Mouse (Mus musculus) thymus, postnatal 0 days (tissue): ENCODE results near the gene Zfp879. TPM values are rescaled to one million over a fixed set of nuclear protein-coding genes. Genes with fewer than 3 reads are reported as not detected.

Experiments
- DNase-seq: peaks from one replicate; pipeline ENCODE4 v3.0.0-alpha.2; 2015; ENCODE audit warnings: low spot score
- polyA plus RNA-seq: library from polyadenylated mRNA; unstranded; fragments of >200 nt; fragmentation: Nextera tagmentation; extraction: Ambion mirVana; gene quantifications from 2 replicates; pipeline ENCODE4 v1.2.1, GENCODE M21; 2015

The Zfp879 gene
- polyA plus RNA-seq: 0.29 and 0.49 TPM in 2 replicates

- peak; percentile 93 for DNase-seq
Measured at GRCm38 (mm10) chr11:50841023-50841735, at the start of gene Zfp879. Gene Zfp879 (minus strand): TSS chr11:50841552.

- DNase-seq: no peak
Measured at GRCm38 (mm10) chr11:50887390-50888128, 46.2 kb upstream of the Zfp879 start, which contains the start of gene Zfp454. Gene Zfp454 (minus strand): TSS chr11:50887651.

- no peak for DNase-seq
Measured at GRCm38 (mm10) chr11:50886933-50887293, 45.6 kb upstream of the Zfp879 start.

GRCm38 (mm10) chr11:50886231-50886932 lies 45.0 kb upstream of the Zfp879 start:
- no peak for DNase-seq

- peak; percentile 9 for DNase-seq
Measured at GRCm38 (mm10) chr11:50883756-50884155, 42.4 kb upstream of the Zfp879 start.

GRCm38 (mm10) chr11:50878641-50879040 lies 37.3 kb upstream of the Zfp879 start:
- no peak for DNase-seq

GRCm38 (mm10) chr11:50850989-50851601 lies 9.7 kb upstream of the Zfp879 start:
- peak; percentile 13 for DNase-seq

GRCm38 (mm10) chr11:50850177-50850735 lies 8.9 kb upstream of the Zfp879 start, which contains the start of gene Grm6:
Gene Grm6 (plus strand): TSS chr11:50850685.
- peak; percentile 80 for DNase-seq

GRCm38 (mm10) chr11:50849310-50849709 lies 8.0 kb upstream of the Zfp879 start:
- peak; percentile 12 for DNase-seq

GRCm38 (mm10) chr11:50848520-50849137 lies 7.3 kb upstream of the Zfp879 start:
- peak; percentile 20 for DNase-seq

GRCm38 (mm10) chr11:50847047-50847446 lies 5.7 kb upstream of the Zfp879 start:
- DNase-seq: peak; percentile 35

GRCm38 (mm10) chr11:50845951-50846350 lies 4.6 kb upstream of the Zfp879 start:
- no peak for DNase-seq

GRCm38 (mm10) chr11:50835727-50836126 lies 5.6 kb downstream of the Zfp879 start:
- peak; percentile 78 for DNase-seq

- DNase-seq: peak; percentile 85
Measured at GRCm38 (mm10) chr11:50827010-50827953, 14.1 kb downstream of the Zfp879 start, which contains the start of gene Zfp354c. Gene Zfp354c (minus strand): TSS chr11:50827724.

GRCm38 (mm10) chr11:50826214-50826613 lies 15.1 kb downstream of the Zfp879 start:
- DNase-seq: no peak

- no peak for DNase-seq
Measured at GRCm38 (mm10) chr11:50814233-50814632, 27.1 kb downstream of the Zfp879 start.

- peak; percentile 17 for DNase-seq
Measured at GRCm38 (mm10) chr11:50798836-50799235, 42.5 kb downstream of the Zfp879 start.

GRCm38 (mm10) chr11:50797674-50798073 lies 43.7 kb downstream of the Zfp879 start:
- DNase-seq: no peak
